In the genomic region with DNA sequence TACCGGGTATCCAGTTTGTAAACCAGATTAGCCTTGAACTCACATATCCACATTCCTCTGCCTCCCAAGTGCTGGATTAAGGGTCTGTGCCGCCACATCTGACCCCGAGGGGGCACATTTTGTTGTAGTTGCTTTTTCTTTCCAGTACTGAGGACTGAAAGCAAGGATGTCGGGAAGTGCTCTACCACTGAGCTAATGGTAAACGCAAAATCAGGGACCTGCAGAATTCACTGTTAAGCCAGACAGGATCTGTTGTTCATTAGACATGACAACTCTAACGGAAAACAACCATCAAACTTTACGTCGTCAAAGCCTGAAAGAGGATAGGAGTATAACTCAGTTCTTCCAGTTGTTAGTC, we compare ENCODE assay signal across 8 mouse cellular contexts. TPM values are rescaled to one million over a fixed set of nuclear protein-coding genes. Genes with fewer than 3 reads are reported as not detected.
A peak's percentile ranks its signal among the peaks of the same experiment; 100 is the strongest.
DNase-seq lines count a peak whose midpoint lies in the region; ATAC-seq and TF ChIP-seq lines count a peak whose summit lies in the region.

No protein-coding gene starts in this region.

- H3K36me3 ChIP-seq in testis, adult 2 months (ENCODE audit: control insufficient read depth, insufficient read depth, low read length), result no peaks in the 10 kb centered on the region; the same call in none of the 2 replicates
- H3K36me3 ChIP-seq in intestine, postnatal 0 days (ENCODE audit: control insufficient read depth, insufficient read depth), result peaks cover 13% of the 10 kb centered on the region
- H3K36me3 ChIP-seq in neural tube, embryonic 13.5 days, result peaks cover 15% of the 10 kb centered on the region

- H3K4me1 ChIP-seq in cerebellum, adult 2 months (ENCODE audit: control insufficient read depth, insufficient read depth, low read length), result peaks cover 16% of the 10 kb centered on the region
- H3K4me1 ChIP-seq in testis, adult 2 months (ENCODE audit: control insufficient read depth, insufficient read depth, low read length), result peaks cover 3% of the 10 kb centered on the region
- H3K4me1 ChIP-seq in intestine, postnatal 0 days (replicated peaks; ENCODE audit: control insufficient read depth, insufficient read depth, low read length), result peaks cover 9% of the 10 kb centered on the region; the same call in 1 of the 2 replicates
- peaks cover 34% of the 10 kb centered on the region for H3K4me1 ChIP-seq in neural tube, embryonic 13.5 days (replicated peaks)

- peak overlapping the region; percentile 84 for H3K9ac ChIP-seq in intestine, postnatal 0 days (ENCODE audit: low read depth, low read length)
- peak overlapping the region; percentile 85 for H3K9ac ChIP-seq in neural tube, embryonic 13.5 days

- H3K27ac ChIP-seq in cerebellum, adult 2 months (ENCODE audit: insufficient read depth, low read length), result peak overlapping the region; percentile 78
- peak overlapping the region; percentile 93 for H3K27ac ChIP-seq in testis, adult 2 months (ENCODE audit: control insufficient read depth, insufficient read depth, low read depth, low read length)
- peak overlapping the region; percentile 57 for H3K27ac ChIP-seq in intestine, postnatal 0 days (ENCODE audit: low read depth, low read length)
- H3K27ac ChIP-seq in neural tube, embryonic 13.5 days (replicated peaks), result peak overlapping the region; percentile 93

- peak overlapping the region; percentile 76 for H3K4me2 ChIP-seq in intestine, postnatal 0 days (replicated peaks; ENCODE audit: low read depth)
- peak overlapping the region; percentile 60 for H3K4me2 ChIP-seq in neural tube, embryonic 13.5 days

- no peak for DNase-seq in cerebellum, adult 2 months
- no peak for DNase-seq in cerebellum, postnatal 10 days
- DNase-seq in testis, postnatal 14 days (ENCODE audit: low spot score), result no peak
- DNase-seq in gastrocnemius, postnatal 25 days, result no peak
- DNase-seq in gastrocnemius, postnatal 4 days (ENCODE audit: low spot score in 2 of 2), result no peak

- WGBS in cerebellum, adult 2 months, result 2% methylated on average over 8 of the region's 8 CpGs
- 0% methylated on average over 8 of the region's 8 CpGs for WGBS in intestine, postnatal 0 days
- WGBS in neural tube, embryonic 13.5 days, result 4% methylated on average over 8 of the region's 8 CpGs

- no peak for TF ChIP-seq CTCF in cerebellum, adult 2 months (IDR thresholded peaks at IDR 0.05; ENCODE audit: borderline replicate concordance, insufficient read depth, low read depth, low read length)
- no peak for TF ChIP-seq CTCF in testis, adult 2 months (IDR thresholded peaks at IDR 0.05; ENCODE audit: control insufficient read depth, insufficient read depth, insufficient replicate concordance, low read depth, low read length)
- peak; percentile 22; the same call in 1 of the 2 replicates for TF ChIP-seq CTCF in intestine, postnatal 0 days (IDR thresholded peaks at IDR 0.05; ENCODE audit: low read depth)

- no peaks in the 10 kb centered on the region for H3K27me3 ChIP-seq in cerebellum, adult 2 months (ENCODE audit: control insufficient read depth, insufficient read depth, low read length)
- H3K27me3 ChIP-seq in testis, adult 2 months (ENCODE audit: control insufficient read depth, insufficient read depth, low read length), result no peaks in the 10 kb centered on the region
- H3K27me3 ChIP-seq in intestine, postnatal 0 days (replicated peaks; ENCODE audit: control insufficient read depth, insufficient read depth, low read length), result no peaks in the 10 kb centered on the region
- H3K27me3 ChIP-seq in neural tube, embryonic 13.5 days, result no peaks in the 10 kb centered on the region

- H3K4me3 ChIP-seq in cerebellum, adult 2 months (replicated peaks; ENCODE audit: insufficient read depth, low read depth, low read length), result peak overlapping the region; percentile 63
- peak overlapping the region; percentile 99 for H3K4me3 ChIP-seq in testis, adult 2 months (ENCODE audit: control insufficient read depth, low read depth, low read length)
- H3K4me3 ChIP-seq in intestine, postnatal 0 days (ENCODE audit: low read depth, low read length), result peak overlapping the region; percentile 82
- peak overlapping the region; percentile 81 for H3K4me3 ChIP-seq in neural tube, embryonic 13.5 days

- H3K9me3 ChIP-seq in intestine, postnatal 0 days (ENCODE audit: control insufficient read depth), result no peaks in the 10 kb centered on the region
- H3K9me3 ChIP-seq in neural tube, embryonic 13.5 days, result no peaks in the 10 kb centered on the region

- no peak for TF ChIP-seq POLR2A in cerebellum, adult 2 months (IDR thresholded peaks at IDR 0.05; ENCODE audit: borderline replicate concordance, insufficient read depth, low read length)
- no peak for TF ChIP-seq POLR2A in testis, adult 2 months (IDR thresholded peaks at IDR 0.05; ENCODE audit: control insufficient read depth, low read depth, low read length)

- peak; percentile 26 for ATAC-seq in intestine, postnatal 0 days
- peak; percentile 62 for ATAC-seq in neural tube, embryonic 13.5 days (ENCODE audit: low read depth)

RNA-seq across cellular contexts. Expression of gene Mtch2, which starts 0.4 kb away (rescaled TPM):
- polyA plus RNA-seq in cerebellum, adult 2 months (2012; rRNA removed), result 245 and 249 TPM in 2 replicates
- 352 and 495 TPM in 2 replicates for polyA plus RNA-seq in testis, adult 2 months (2012; rRNA removed)
- 196 and 216 TPM in 2 replicates for polyA plus RNA-seq in intestine, postnatal 0 days (2015; fragmentation: Nextera tagmentation; extraction: Ambion mirVana)
- polyA plus RNA-seq in neural tube, embryonic 13.5 days (2015; fragmentation: Nextera tagmentation; extraction: Ambion mirVana), result 257 and 263 TPM in 2 replicates
- 100 to 1,000 TPM; 164 to 165 TPM for total RNA-seq in gastrocnemius, postnatal 25 days (2021)
- total RNA-seq in gastrocnemius, postnatal 4 days (2021), result 100 to 1,000 TPM; 116 to 138 TPM

RNA-seq across cellular contexts. Expression of gene C1qtnf4, which starts 39.1 kb away (rescaled TPM):
- polyA plus RNA-seq in cerebellum, adult 2 months (2012; rRNA removed), result 234 and 254 TPM in 2 replicates
- polyA plus RNA-seq in testis, adult 2 months (2012; rRNA removed), result 390 and 487 TPM in 2 replicates
- 6.5 and 7.6 TPM in 2 replicates for polyA plus RNA-seq in intestine, postnatal 0 days (2015; fragmentation: Nextera tagmentation; extraction: Ambion mirVana)
- 94.0 and 113 TPM in 2 replicates for polyA plus RNA-seq in neural tube, embryonic 13.5 days (2015; fragmentation: Nextera tagmentation; extraction: Ambion mirVana)
- 1 to 10 TPM; 3.2 to 4.3 TPM for total RNA-seq in gastrocnemius, postnatal 25 days (2021)
- total RNA-seq in gastrocnemius, postnatal 4 days (2021), result 10 to 100 TPM in 1 of 2 experiments, 1 to 10 TPM in 1; 7.5 to 10.1 TPM

RNA-seq across cellular contexts. Expression of gene Kbtbd4, which starts 58.0 kb away (rescaled TPM):
- 33.1 and 33.7 TPM in 2 replicates for polyA plus RNA-seq in cerebellum, adult 2 months (2012; rRNA removed)
- 34.5 and 35.5 TPM in 2 replicates for polyA plus RNA-seq in testis, adult 2 months (2012; rRNA removed)
- 12.0 and 13.1 TPM in 2 replicates for polyA plus RNA-seq in intestine, postnatal 0 days (2015; fragmentation: Nextera tagmentation; extraction: Ambion mirVana)
- 51.2 and 51.6 TPM in 2 replicates for polyA plus RNA-seq in neural tube, embryonic 13.5 days (2015; fragmentation: Nextera tagmentation; extraction: Ambion mirVana)
- 10 to 100 TPM; 12.1 to 15.4 TPM for total RNA-seq in gastrocnemius, postnatal 25 days (2021)
- total RNA-seq in gastrocnemius, postnatal 4 days (2021), result 10 to 100 TPM; 19.6 to 23.5 TPM

RNA-seq across cellular contexts. Expression of gene Ndufs3, which starts 58.1 kb away (rescaled TPM):
- 278 and 280 TPM in 2 replicates for polyA plus RNA-seq in cerebellum, adult 2 months (2012; rRNA removed)
- 139 and 170 TPM in 2 replicates for polyA plus RNA-seq in testis, adult 2 months (2012; rRNA removed)
- 263 and 280 TPM in 2 replicates for polyA plus RNA-seq in intestine, postnatal 0 days (2015; fragmentation: Nextera tagmentation; extraction: Ambion mirVana)
- polyA plus RNA-seq in neural tube, embryonic 13.5 days (2015; fragmentation: Nextera tagmentation; extraction: Ambion mirVana), result 211 and 216 TPM in 2 replicates
- 100 to 1,000 TPM; 455 to 488 TPM for total RNA-seq in gastrocnemius, postnatal 25 days (2021)
- 100 to 1,000 TPM; 329 to 331 TPM for total RNA-seq in gastrocnemius, postnatal 4 days (2021)

Comparison
In these comparisons a context has a peak if more than half of its experiments do, and no peak if none do; other contexts are left out.
1. RNA of gene C1qtnf4, which starts 39.1 kb away (polyA plus RNA-seq): 390 to 487 TPM in testis, adult 2 months, 234 to 254 TPM in cerebellum, adult 2 months and 94.0 to 113 TPM in neural tube, embryonic 13.5 days; 6.5 to 7.6 TPM in intestine, postnatal 0 days; every median in the first group is over 10 times any median in the second.
2. Peak in every context shown above with its lines, with median percentiles within 50 percentile points of each other: H3K27ac ChIP-seq and H3K4me3 ChIP-seq.